Mouse (Mus musculus) left cerebral cortex, postnatal 14 days (tissue): ENCODE measurements around the gene C330021F23Rik. TPM values are rescaled to one million over a fixed set of nuclear protein-coding genes. Genes with fewer than 3 reads are reported as not detected.
"Not testable (repeated sequence)": the region's sequence is repeated elsewhere in the genome, so short reads cannot be mapped to it uniquely, and the experiment has no call there.

Experiments used
- DNase-seq, 2 experiments: peaks; one replicate each; pipeline ENCODE4 v3.0.0; 2021 to 2022; ENCODE audit warnings: low spot score in 2 of 2, mixed read lengths in 1 of 2
- intact Hi-C: fragments of 180-260 bp; cut with DNase I; formaldehyde crosslinking; loops from one replicate; pipeline ENCODE4 v1.15.1; 2025
- long read RNA-seq, 2 experiments: library from polyadenylated mRNA; stranded (forward); transcript quantifications; one replicate each; pipeline ENCODE4 v2.0.0; 2021
- total RNA-seq, 2 experiments: library from RNA; stranded (reverse); gene quantifications; 2 replicates each; pipeline ENCODE4 v1.2.3; 2021

The C330021F23Rik gene
- total RNA-seq: not detected
- long read RNA-seq, experiment 1: 0 reads
- long read RNA-seq, experiment 2, partial matches to known transcripts: 0 of 1 reads
- long read RNA-seq, experiment 2, other reads (novel, unspliced or antisense): 1 of 1 reads

DNA sequence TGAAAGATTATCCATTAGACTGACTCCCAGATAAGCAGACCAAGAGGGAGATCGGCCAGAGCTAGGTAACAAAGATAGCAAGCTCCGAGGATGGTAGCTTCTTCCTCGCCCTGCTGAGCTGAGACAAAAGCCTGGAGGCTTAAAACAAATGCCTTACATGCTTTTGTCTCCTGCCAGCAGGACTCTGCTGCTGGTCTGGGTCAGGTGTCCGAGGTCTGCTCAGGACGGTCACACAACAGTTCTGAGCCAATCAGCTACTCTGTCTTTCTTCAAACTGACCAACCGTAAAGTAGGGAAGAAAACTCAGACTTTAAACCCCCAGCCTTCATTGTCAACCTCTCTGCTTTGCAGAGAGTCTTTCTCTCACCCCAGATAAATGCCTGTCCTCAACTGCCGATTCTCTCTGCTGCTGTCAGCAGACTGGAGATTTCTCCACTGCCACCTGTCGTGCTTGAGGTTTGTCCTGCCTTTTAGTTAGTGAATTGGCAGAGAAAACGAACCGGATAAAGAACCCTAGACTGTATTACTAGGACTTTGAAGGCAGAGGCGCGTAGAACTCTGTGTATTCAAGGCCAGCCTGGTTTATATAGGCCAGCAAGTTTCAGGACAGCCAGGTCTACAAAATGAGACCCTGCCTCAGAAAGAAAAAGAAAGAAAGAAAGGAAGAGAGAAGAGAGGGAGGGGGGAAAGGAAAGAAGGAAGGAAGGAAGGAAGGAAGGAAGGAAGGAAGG is at the start of gene C330021F23Rik:
TSS of gene C330021F23Rik (plus strand) at position 350 of the 731 bp plus-strand sequence.
- intact Hi-C loops: no loop called here
- DNase-seq: no peak

DNA sequence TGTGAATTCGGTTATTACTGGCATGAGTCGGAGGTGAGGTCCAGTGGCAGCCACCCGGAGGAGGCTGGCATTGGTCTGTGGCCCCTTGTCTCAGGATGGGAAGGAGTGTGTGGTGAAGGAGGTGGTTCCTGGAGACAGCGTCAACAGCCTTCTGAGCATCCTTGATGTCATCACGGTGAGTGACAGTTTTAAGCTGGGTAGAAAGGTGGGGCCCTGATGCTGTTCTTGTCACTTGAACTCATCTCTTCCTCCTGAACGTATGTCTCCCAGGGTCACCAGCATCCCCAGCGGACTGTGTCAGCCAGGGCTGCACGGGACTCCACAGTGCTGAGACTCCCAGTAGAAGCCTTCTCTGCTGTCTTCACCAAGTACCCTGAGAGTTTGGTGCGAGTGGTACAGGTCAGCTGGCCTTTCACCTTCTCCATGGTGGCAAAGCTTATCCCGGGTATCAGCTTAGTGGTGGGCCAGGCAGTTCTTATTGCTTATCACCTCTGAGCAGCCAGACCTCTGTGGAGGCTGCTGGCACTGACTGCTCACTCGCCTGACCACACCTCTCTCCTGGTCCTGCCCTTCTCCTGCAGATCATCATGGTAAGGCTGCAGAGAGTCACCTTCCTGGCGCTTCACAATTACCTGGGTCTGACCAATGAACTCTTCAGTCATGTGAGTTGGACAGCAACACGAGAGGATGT is 45.6 kb upstream of the C330021F23Rik start:
- intact Hi-C loops: no loop called here
- no peak for DNase-seq

DNA sequence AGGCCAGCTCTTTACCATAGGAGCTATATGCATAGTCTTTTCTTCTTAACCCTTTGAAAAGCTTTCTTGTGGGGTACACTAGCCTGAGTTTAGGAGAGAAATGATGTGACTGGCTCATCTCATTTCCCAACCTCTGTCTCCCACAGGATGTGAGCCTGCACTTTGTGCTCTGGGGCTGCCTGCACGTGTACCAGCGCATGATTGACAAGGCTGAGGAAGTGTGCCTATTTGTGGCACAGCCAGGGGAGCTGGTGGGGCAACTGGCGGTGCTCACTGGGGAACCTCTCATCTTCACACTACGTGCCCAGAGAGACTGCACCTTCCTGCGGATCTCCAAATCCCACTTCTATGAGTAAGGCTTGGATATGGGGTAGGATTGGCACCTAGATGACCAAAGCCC is 37.0 kb upstream of the C330021F23Rik start:
- no peak for DNase-seq
- intact Hi-C loops: no loop called here

DNA sequence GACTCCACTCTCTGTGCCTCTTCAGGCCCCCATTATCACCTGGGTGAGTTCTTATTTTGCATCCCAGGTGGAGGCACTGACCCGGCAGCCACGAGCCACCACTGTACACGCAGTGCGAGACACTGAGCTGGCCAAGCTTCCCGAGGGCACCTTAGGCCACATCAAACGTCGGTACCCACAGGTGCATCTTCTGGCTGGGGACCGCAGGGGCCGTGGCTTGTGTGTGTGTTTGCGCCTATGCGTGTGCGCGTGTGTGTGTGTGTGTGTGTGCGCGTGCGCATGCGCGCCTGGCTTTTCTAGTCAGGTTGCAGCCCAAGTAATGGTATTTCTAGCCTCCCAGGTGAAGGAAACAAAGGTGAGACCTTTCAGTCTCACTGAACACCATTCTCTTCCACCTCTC is 35.9 kb upstream of the C330021F23Rik start:
- intact Hi-C loops: no loop called here
- DNase-seq: no peak

DNA sequence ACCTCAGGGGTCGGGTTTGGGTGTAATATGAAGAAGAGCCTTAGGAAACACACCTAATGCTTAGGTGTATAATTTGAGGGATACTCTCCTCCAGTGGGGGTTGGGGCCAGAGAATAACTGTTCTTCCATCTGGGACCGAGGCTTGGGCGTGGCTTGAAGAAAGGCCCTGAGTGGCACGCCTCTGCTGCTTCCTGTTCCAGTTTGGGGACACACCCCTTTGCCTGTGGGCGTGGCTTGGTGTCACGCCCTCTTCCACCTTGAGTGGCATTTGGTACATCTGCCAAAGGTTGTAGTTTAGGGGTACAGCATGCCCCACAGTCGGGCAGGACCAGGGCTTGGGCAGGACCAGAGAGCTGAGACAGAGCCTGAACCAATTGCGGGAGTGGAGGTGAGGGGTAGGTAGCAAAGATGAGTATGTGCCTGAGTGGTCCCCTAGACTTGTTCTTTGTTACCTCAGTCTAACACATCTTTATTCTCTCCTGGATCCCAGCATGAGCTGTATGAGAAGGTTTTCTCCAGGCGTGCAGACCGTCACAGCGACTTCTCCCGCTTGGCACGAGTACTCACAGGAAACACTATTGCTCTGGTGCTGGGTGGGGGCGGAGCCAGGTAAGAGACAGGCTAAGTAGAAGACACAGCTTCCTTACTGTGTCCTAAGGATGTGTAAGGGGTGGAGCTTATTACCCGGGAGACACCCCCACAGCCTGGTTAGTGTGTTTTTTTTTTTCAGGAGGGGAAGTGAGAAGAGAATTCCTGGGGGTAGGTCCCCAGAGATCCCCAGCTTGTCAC is 31.5 kb upstream of the C330021F23Rik start:
- intact Hi-C loops: no loop called here
- no peak for DNase-seq

DNA sequence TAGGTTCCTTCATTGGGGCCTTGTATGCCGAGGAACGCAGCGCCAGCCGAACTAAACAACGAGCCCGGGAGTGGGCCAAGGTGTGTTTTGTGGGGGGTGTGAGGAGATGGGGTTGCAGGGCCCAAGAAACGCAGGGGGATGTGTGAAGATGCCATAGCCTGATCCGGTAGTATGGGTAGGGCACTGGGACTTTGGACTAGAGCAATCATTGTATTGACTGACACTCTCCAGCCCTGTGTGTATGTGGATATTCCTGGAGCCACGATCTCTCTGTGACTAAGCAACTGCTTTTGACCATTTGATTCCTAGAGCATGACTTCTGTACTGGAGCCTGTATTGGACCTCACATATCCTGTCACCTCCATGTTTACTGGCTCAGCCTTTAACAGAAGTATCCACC is 30.9 kb upstream of the C330021F23Rik start:
- no peak for DNase-seq
- intact Hi-C loops: no loop called here

DNA sequence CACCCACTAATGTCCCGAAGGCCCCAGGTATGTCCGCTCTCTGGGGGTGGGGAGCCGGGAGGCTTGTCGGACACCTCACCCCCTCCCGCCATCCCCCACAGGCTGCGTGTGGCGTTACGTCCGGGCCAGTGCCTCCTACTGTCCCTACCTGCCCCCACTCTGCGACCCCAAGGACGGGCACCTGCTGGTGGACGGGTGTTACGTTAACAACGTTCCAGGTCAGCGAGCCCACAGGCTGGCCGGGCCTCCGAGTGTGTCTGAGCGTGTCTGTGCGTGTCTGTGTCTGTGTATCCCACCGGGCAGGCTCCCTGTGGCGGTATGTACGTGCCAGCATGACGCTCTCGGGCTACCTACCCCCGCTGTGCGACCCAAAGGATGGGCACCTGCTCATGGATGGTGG is 30.1 kb upstream of the C330021F23Rik start:
- no peak for DNase-seq
- intact Hi-C loops: no loop called here

DNA sequence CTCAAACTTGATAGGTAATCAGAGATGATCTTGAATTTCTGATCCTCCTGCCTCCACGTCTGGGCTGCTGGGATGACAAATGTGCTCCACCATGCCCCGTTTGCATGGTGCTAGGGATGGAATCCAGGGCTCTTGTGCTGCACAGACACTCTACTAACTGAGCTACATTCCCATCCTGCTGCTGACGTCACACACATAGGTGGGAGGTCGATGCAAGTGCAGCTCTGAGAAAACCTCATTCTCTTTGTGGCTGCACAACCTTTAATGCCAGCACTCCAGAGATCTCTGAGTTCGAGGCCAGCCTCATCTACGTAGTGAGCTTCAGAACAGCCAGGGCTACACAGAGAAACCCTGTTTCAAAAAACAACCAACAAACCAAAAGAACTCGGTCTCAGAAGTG is 28.6 kb upstream of the C330021F23Rik start:
- DNase-seq: no peak
- intact Hi-C loops: no loop called here

DNA sequence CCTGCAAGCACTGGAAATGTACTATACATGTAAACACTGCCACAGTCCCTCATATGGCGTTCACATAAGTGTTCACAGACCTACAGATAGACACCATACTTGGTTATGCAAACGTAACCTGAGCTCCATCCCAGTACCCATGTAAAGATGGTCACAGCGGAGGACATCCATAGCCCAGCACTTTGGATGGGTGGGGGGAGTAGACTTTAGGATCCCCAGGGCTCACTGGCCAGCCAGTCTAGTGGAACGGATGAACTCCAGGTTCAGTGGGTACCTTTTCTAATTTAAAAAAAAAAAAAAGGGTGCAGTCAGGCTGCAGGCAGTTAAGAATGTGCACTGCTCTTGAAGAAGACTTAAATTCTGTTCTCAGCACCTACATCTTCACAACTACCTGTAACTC is 27.7 kb upstream of the C330021F23Rik start:
- intact Hi-C loops: no loop called here
- DNase-seq: no peak

DNA sequence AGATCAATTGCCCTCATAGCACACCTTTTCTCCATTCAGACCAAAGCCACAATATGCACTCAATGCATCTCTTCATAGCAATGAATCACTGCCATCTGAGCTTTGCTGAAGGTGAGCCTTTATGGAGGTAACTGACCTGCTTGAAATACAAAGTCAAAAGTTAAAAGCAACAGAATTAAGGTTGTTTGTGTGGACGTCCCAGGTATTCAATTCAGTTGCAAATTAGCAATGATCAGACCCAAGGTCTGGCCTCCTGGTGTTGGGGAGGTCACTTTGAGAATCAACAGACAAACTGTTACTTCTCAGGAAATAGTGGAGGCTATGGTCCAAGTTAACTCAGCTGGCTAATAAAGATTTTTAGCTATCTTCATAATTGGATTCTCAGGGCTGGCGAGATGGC is 21.3 kb upstream of the C330021F23Rik start:
- intact Hi-C loops: no loop called here
- no peak for DNase-seq

DNA sequence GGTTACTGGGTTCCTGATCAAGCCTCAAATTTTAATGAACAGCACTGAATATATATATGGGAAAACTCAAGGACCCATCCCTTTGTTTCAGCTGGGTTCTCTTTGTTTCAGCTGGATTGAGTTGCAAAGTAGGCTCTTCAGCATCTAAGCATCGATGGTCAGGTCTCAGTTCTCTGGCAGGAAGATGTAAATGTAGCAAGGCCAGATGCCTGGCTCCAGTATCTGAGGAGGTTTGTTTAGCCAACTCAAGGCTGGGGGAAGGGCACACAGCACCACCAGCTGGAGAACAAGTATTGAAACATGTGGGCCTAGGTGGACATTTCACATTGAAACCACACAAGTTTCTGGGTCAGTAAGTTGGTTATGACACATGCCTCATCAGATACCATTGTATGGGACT is 15.6 kb upstream of the C330021F23Rik start:
- no peak for DNase-seq

DNA sequence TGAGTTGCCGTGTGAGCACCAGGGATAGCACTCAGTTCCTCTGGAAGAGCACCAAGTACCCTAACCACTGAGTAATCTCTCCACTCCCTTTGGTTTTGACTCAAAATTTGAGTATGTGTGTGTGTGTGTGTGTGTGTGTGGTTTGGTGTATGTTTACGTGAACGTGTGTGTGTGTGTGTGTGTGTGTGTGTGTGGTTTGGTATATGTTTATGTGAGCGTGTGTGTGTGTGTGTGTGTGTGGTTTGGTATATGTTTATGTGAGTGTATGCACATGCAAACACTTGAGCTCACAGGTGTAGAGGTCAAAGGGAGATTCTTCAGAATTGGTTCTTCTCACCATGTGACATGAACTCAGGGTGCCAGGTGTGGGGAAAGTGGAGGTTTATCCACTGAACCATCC is 11.7 kb upstream of the C330021F23Rik start:
- no peak for DNase-seq
- intact Hi-C loops: no loop called here

More for the DNA sequence above, 15.6 kb upstream of the C330021F23Rik start:
- intact Hi-C loops: no loop called here

DNA sequence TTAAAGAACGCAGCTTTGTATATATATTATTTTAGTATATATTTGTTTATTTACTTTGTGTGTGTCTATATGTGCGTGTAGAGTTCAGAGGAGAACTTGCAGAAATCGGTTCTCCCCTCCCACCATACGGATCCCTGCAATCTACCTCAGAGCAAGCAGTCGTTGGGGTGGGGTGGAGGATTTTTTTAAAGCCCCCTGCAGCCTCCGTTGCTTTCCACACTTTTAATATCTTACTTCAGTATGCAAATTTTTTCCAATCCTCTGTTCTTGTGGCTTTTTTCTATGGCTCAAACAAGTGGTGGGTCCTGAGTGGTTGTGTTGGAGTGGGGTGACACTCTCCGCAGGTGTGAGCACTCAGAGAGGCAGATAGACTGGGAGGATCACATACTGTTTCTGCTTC is 588 bp downstream of the C330021F23Rik start:
- intact Hi-C loops: no loop called here

DNA sequence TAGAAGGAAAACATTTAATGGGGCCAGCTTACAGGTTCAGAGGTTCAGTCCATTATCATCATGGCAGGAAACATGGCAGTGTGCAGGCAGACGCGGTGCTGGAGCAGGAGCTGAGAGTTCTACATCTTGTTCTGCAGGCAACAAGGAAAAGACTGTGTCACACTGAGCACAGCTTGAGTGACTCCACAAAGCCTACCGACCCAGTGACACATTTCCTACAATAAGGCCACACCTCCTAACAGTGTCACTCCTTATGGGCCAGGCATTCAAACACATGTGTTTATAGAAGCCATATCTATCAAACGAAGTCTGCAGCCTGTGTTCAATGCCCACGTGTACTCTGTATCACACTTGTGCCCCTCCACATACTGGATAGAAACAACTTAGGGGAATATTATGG is 2.0 kb downstream of the C330021F23Rik start:
- no peak for DNase-seq
- intact Hi-C loops: no loop called here

More for the DNA sequence above, 588 bp downstream of the C330021F23Rik start:
- DNase-seq: no peak

DNA sequence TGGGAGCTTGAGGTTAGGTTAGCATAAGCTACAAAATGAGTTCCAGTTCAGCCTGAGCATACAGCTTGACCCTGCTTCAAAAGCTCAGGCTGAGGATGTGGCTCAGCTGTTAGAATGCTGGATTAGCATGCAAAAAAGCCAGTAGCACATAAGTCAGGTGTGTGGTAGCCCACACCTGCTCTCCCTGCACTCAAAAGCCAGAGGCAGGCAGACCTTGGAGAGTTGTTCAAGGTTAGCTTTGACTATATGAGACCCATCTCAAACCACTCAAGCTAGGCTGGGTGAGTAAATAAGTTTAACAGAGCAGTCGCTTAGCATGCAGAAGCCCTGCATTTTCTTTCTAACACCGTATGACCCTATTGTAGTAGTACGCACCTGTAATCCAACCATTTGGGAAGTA is 6.8 kb downstream of the C330021F23Rik start:
- DNase-seq: no peak
- intact Hi-C loops: no loop called here

DNA sequence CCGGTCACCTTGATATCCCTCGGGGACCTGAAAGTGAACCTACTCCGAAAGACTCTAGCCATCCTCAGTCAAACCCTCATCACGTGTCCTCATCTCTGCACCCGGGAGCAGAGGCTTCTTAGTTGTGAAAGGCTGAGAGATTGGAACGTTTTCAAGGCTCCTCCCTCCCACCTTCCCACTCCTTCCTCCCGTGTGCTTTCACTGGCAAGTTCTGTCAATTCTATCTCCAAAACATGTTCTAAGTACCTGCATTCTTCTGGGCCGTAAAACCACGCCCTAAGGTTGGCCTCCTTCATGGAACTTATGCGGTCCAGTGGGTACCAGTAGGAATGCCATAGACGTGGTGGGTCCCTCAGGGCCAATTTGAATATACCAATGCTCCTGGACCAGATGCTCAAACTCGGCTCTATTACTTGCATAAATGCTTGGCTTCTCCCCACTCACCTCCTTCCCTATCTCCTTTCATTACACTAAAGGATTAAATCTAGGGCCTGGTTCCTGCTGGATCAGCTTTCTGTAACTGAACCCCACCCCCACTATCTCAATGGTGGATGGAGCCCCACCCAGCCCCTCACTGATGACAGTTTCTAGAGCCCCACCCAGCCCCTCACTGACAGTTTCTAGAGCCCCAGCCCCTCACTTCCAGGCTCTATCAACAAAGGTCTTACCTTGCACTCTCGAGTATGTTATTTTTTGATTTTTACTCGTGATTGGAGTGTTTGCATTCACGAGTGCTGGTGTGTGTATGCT is 8.6 kb downstream of the C330021F23Rik start:
- intact Hi-C loops: no loop called here

DNA sequence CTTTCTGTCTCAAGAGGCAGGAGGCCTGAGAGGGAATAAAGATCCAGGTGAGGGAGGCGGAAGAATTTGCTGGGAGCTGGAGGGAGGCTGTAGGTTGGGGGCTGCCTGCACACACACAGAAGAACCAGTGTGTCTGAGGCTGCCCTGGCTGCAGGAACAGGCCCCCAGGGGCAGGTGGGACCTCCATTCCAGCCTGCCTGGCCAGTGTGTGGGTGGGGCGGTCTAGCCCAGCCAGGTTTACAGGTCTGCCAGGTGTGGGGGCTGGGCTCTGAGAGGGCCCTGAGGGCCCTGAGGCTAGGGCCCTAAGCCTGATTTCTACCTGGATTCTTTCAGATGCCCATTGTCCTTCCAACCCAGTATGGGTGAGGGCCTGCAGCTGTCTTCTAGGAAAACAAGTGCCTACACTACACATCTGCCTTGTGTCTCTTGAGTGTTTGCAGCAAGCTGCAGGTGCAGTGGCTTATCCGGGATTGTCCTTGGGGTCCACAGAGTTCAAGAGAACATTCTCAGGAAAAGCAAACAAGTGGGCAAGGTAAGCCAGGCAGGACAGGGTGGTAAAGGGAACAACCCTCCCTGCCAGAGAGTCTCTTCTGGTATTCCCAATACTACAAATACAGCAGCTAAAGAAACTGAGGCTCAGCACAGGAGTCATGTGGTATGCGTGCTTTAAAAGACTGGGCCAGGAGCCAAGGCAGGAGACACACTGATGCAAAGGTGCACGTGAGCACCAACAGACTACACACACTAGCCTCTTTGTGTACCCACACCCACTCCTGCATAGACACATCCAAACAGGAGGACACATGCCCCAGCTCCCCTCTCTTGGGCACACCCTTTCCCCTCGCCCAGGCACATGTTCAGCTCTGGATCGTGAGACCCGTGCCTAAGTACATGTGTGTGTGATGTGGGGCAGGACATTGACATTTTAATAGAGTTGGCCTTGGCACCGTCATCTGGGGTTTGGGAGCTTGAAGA is 11.9 kb downstream of the C330021F23Rik start:
- intact Hi-C loops: no loop called here
- no peak for DNase-seq

More for the DNA sequence above, 8.6 kb downstream of the C330021F23Rik start:
- DNase-seq: no peak

DNA sequence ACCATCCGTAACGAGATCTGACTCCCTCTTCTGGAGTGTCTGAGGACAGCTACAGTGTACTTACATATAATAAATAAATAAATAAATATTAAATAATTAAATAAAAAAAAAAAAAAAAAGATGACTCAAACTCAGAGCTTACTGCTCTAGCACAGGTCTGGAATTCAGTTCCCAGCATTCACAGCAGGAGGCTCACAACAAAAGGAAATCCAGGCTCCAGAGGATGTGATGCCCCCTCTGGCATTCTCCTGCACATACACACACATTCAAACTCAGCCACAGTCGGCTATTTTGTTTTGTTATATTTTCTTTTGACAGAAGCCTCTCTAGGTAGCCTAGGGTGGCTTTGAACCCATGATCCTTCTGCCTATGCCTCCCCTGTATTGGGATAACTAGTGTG is 14.2 kb downstream of the C330021F23Rik start:
- DNase-seq, intact Hi-C loops: not testable (repeated sequence)
